Mouse (Mus musculus) embryo, embryonic 10.5 days (tissue): Measurements from ENCODE around the gene Nat14.
"Not testable (repeated sequence)": the region's sequence is repeated elsewhere in the genome, so short reads cannot be mapped to it uniquely, and the experiment has no call there.

Experiments used
- DNase-seq: peaks from one replicate; pipeline ENCODE4 v3.0.0-alpha.2; 2015; ENCODE audit warnings: low spot score

Gene Nat14

GRCm38 (mm10) chr7:4921824-4922482, at the start of gene Nat14:
Gene Nat14, plus strand, starts transcription at chr7:4922028.
- no peak for DNase-seq

- peak; percentile 96 for DNase-seq
Measured at GRCm38 (mm10) chr7:4876753-4877221, 45.0 kb upstream of the Nat14 start, which contains the start of gene Isoc2a. Gene Isoc2a, plus strand, starts transcription at chr7:4877153.

GRCm38 (mm10) chr7:4877226-4877625, 44.6 kb upstream of the Nat14 start:
- no peak for DNase-seq

DNA sequence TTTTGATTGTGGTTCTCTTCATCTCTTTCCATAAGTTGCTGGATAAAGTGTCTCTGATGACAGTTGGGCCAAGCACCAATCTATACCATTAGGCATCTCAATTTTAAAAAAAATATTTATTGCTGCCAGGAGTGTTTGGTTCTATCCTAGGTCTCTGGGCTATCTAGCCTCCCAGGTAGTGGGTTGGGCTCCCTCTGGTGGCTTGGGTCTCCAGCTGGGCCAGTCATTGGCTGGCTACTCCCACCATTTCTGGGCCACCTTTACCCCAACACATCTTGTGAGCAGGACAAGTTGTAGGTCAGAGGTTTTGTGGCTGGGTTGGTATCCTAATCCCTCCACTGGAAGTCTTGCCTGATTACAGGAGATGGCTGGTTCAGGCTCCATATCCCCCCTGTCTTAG, 43.6 kb upstream of the Nat14 start:
- DNase-seq = no peak

DNA sequence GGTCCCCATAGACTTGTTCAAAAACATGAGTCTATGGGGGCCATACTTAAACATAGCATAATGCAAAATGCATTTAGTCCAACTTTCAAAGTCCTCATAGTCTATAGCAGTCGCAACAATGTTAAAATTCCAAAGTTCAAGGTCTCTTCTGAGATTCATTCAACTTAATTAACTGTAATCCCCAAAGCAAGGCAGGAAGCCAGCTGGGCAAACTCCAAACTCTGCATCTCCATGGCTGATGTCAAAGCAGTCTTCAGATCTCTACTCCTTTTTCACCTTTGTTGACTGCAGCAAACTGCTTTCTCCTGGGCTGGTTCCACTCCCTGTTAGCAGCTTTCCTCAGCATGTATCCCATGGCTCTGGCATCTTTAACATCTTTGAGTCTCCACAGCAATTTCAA, 42.8 kb upstream of the Nat14 start:
- not testable (repeated sequence) for DNase-seq

GRCm38 (mm10) chr7:4886680-4887079, 35.1 kb upstream of the Nat14 start:
- DNase-seq = no peak

DNA sequence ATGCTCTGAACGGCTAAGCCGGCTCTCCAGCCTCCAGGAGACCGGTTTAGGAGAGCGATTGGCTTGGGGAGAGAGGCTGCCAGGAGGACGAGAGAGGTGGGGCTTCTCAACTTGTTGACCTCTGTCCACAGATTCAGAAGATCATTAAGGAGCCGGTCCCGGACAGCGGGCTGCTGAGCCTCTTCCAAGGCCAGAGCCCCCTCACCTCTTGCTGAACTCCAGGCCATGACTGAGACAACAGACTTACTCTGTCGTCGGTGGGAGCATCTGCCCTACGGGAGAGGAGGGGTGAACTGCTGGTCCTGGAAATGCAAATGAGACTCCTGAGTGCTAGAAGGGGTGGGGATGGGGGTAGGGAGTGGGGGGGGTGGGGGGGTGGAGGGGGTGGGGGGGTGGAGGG, 26.6 kb upstream of the Nat14 start:
- DNase-seq = no peak

DNA sequence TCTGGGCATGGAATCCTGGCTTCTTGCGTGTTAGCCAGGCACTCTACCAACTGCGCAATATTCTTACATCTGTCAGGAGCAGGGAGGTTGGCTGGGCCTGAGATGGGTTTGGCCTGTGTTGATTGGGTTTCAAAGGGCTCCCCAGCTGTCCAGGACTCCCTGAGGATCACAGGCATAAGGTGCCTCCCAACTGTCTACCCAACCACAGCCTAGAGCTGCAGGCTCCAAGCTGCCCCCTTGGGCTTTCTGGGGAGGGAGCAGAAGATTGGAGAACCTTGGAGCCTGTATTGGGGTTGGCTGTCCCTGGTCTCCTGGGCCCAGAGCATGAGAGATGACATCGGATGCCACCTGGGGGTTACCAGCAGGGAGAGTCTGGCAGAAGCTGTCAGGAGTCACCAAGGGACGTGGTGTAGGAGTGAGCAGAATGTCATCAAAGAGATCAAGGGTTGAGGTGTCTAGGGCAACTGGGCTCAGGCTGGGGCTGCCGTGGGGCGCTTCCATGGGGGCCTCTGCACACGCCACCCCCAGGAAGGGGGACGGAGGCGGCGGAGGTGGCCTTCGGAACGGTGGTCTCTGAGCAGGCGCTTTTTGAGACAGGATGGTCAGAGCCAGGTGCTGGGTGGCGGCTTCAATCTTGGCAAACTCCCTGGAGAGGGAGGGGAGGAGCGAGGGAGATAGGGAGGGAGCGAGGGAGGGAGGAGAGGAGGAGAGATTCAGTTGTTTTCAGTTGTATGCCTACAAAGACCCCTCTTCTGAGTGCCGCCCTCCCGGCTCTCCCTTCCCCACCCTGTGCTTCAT, 22.8 kb upstream of the Nat14 start:
- peak; percentile 17 for DNase-seq

- DNase-seq = peak; percentile 37
Measured at GRCm38 (mm10) chr7:4899649-4900522, 21.9 kb upstream of the Nat14 start.

GRCm38 (mm10) chr7:4900523-4900851, 21.3 kb upstream of the Nat14 start:
- DNase-seq = no peak

- peak; percentile 56 for DNase-seq
Measured at GRCm38 (mm10) chr7:4901171-4901570, 20.7 kb upstream of the Nat14 start.

- DNase-seq = no peak
Measured at GRCm38 (mm10) chr7:4902404-4902803, 19.4 kb upstream of the Nat14 start.

- no peak for DNase-seq
Measured at GRCm38 (mm10) chr7:4906466-4906950, 15.3 kb upstream of the Nat14 start, which contains the start of gene Gm36210. Gene Gm36210, minus strand, starts transcription at chr7:4906516.

DNA sequence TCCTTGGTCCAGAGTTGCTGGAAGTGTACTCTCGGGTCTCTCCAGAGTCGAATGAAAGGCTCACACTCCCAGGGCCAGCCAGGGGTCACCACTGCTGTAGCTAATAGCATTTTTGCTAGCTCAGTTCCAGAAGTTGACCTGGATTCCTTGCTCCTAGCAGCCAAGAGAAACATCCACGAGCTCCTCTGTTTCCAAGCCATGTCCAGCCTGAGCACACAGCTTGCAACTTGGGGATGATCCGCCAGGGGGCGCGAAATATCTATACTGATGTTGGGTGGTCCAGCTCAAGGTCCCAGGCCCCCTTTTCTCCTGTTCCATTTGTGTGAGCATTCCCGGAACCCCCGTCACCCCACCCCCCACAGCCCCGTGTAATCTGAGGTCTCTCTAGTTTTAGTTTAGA, 10.3 kb upstream of the Nat14 start:
- DNase-seq = peak; percentile 85

- DNase-seq = peak; percentile 26
Measured at GRCm38 (mm10) chr7:4912248-4912647, 9.6 kb upstream of the Nat14 start.

GRCm38 (mm10) chr7:4915007-4915665, 6.7 kb upstream of the Nat14 start, which contains the start of gene Zfp628:
Gene Zfp628, plus strand, starts transcription at chr7:4915217.
- peak; percentile 98 for DNase-seq

DNA sequence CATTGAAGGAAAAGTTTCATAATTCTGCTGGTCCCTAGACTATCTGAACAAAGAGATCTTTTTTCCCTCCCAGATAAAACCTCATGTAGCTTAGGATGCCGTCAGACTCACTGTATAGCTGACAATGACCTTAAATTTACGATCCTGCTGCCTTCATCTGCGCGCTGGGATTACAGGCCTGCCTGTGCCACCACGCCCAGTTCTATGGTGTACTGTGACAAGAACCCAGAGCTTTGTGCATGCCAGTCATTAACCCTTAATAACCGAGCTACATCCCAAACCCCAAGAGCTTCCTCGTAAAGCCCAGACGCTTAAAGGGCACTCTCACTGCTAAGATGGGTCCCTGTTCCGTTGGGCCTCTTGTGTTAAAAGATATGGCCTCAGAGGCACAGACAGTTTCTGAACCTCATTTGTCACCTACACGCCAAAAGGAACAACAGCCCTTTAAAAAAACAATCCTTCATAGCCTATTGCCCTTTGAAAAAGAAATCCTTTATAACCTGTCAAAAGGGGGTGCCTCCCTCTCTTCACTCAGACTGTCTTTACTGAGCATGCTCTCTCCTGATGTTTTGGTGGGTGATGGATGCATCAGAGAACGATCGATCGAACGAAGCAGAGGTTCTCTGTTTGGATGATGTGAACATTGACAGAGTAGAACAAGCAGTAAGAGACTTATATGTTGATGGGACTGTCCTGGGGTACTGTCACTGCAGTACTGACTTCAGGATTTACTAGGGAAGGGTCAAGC, 6.0 kb upstream of the Nat14 start:
- DNase-seq = no peak

DNA sequence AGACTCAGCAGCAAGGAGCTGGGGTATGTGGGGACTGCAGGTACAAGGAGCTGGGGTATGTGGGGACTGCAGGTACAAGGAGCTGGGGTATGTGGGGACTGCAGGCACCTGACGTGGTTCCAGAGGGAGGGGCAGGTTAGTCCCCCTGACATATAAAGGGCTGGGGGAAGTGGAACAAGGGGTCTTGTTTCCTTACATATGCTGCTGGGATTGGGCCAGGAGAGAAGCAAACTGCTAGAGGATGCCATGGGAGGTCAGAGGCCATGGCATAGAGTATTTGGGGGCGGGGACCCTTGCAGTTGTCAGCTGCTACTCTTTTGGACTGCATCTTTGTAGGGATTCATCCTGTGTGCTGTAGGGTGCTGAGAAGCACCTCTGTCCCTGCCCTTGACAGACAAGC, 4.3 kb upstream of the Nat14 start:
- DNase-seq = no peak

DNA sequence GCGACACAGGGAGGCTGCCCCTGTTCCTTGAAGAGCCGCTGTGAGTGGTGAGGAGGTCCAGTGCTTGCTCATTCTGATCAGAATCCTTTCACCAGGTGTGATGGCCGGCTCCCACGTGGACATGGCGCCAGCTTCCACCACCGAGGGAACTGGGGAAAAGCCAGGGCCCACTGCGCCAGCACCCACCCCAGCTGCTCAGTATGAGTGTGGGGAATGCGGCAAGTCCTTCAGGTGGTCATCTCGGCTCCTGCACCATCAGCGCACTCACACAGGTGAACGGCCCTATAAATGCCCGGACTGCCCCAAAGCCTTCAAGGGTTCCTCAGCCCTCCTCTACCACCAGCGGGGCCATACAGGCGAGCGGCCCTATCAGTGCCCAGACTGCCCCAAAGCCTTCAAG, 3.1 kb upstream of the Nat14 start:
- DNase-seq = no peak

- DNase-seq = no peak
Measured at GRCm38 (mm10) chr7:4919096-4919495, 2.7 kb upstream of the Nat14 start.

DNA sequence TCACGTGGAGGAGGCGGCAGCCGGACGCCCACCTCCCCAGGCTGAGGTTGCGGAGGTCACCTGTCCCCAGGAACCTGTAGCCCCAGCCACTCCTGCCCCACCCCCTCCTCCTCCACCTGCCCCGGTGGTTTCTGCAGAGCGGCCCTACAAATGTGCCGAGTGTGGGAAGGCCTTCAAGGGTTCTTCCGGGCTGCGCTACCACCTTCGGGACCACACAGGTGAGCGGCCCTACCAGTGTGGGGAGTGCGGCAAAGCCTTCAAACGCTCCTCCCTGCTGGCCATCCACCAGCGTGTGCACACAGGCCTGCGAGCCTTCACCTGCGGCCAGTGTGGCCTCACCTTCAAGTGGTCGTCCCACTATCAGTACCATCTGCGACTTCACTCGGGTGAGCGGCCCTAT, 1.9 kb upstream of the Nat14 start:
- no peak for DNase-seq
